Mouse (Mus musculus): ENCODE results near the gene Fam131b. TPM values are rescaled to one million over a fixed set of nuclear protein-coding genes. Genes with fewer than 3 reads are reported as not detected.

Fam131b gene
- total and polyA plus RNA-seq, 3 experiments = 0.04 to 0.09 (median 0.05) TPM

DNA sequence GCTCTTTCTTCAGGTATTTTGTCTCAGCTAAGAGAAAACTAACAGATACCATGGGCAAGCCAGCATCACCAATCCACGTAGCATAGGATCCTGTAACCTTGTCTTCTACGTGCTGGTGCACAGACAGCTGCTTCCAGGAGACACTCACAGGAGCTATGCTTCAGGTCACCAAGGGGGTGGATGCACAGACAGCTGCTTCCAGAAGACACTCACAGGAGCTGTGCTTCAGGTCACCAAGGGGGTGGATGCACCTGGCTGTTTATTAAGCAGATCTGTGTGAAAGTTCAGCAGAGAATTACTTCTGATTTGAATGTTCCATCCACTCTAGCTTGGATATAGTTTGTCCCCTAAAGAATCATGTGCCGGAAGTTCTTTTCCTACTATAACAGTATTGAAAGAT lies 6.5 kb upstream of the Fam131b start:
- no peak for TF ChIP-seq ETS1 (conservative IDR thresholded peaks at IDR 0.05; ENCODE audit: low read depth, low read length)
- no peak for TF ChIP-seq RAD21 (IDR thresholded peaks at IDR 0.05; ENCODE audit: low read depth, low read length)
- no peak for TF ChIP-seq NRF1 (IDR thresholded peaks at IDR 0.05; ENCODE audit: low read depth, low read length)
- no peak for TF ChIP-seq POLR2A (IDR thresholded peaks at IDR 0.05; ENCODE audit: low read depth, low read length)
- no peak for TF ChIP-seq NELFE (IDR thresholded peaks at IDR 0.05; ENCODE audit: low read depth, low read length)
- TF ChIP-seq SMC3 (IDR thresholded peaks at IDR 0.05; ENCODE audit: low read depth, low read length) = no peak
- TF ChIP-seq JUND (conservative IDR thresholded peaks at IDR 0.05; ENCODE audit: low read depth, low read length) = no peak
- no peak for TF ChIP-seq CHD1 (IDR thresholded peaks at IDR 0.05; ENCODE audit: low read depth, low read length)
- no peak for TF ChIP-seq MAX (IDR thresholded peaks at IDR 0.05; ENCODE audit: low read length)
- no peak for TF ChIP-seq USF2 (conservative IDR thresholded peaks at IDR 0.05; ENCODE audit: low read depth, low read length)
- TF ChIP-seq UBTF (IDR thresholded peaks at IDR 0.05; ENCODE audit: low read depth, low read length) = no peak
- TF ChIP-seq IRF4 (IDR thresholded peaks at IDR 0.05; ENCODE audit: low read depth, low read length) = no peak
- no peak for TF ChIP-seq GABPA (IDR thresholded peaks at IDR 0.05; ENCODE audit: insufficient replicate concordance, low read depth, low read length)
- no peak for TF ChIP-seq ELF1 (IDR thresholded peaks at IDR 0.05; ENCODE audit: low read depth, low read length)
- TF ChIP-seq ZKSCAN1 (IDR thresholded peaks at IDR 0.05; ENCODE audit: borderline replicate concordance, low read depth, low read length) = no peak
- no peak for TF ChIP-seq POLR2AphosphoS2 (IDR thresholded peaks at IDR 0.05; ENCODE audit: low read depth, low read length)
- no peak for TF ChIP-seq BHLHE40 (IDR thresholded peaks at IDR 0.05; ENCODE audit: low read depth, low read length)
- no peak for TF ChIP-seq MAFK (IDR thresholded peaks at IDR 0.05; ENCODE audit: insufficient replicate concordance, low read length)
- no peak for TF ChIP-seq MEF2A (IDR thresholded peaks at IDR 0.05; ENCODE audit: borderline replicate concordance, low read depth, low read length)
- no peaks in the 10 kb centered on the region for H3K79me2 ChIP-seq (replicated peaks; ENCODE audit: control insufficient read depth, extremely low read depth, insufficient read depth, poor library complexity, severe bottlenecking)
- no peaks in the 10 kb centered on the region for H3K27me3 ChIP-seq (replicated peaks)
- H3K4me1 ChIP-seq (ENCODE audit: control insufficient read depth in 1 of 2, insufficient read depth in 2 of 2) = no peaks in the 10 kb centered on the region
- H3K9ac ChIP-seq (ENCODE audit: insufficient read depth, low read depth) = no peak overlapping the region
- DNase-seq (ENCODE audit: extremely low read depth) = no peak
- in situ Hi-C loops (cut with MboI; ENCODE audit: low pct_ligation_motif_present, low pct_unique_long_range_greater_than_20kb, low sequenced_read_pairs) (loop anchor here (25.0 kb wide), 1 partner anchor 256 kb away; the partner anchor contains the start of gene Tcaf3), dilution Hi-C loops (cut with MboI; ENCODE audit: extremely low pct_ligation_motif_present, extremely low pct_unique_long_range_greater_than_20kb, low sequenced_read_pairs) (no loop called here)
- H3K4me3 ChIP-seq (replicated peaks in 1 of 3; ENCODE audit: low read depth in 2 of 3, low read length in 2 of 3, poor library complexity in 1 of 3) = no peak overlapping the region
- H3K36me3 ChIP-seq (replicated peaks in 1 of 2; ENCODE audit: control insufficient read depth in 1 of 2, insufficient read depth in 1 of 2, low read length in 1 of 2) = no peaks in the 10 kb centered on the region
- H3K4me2 ChIP-seq (ENCODE audit: insufficient read depth, low read depth, poor library complexity, severe bottlenecking) = no peak overlapping the region
- H3K9me3 ChIP-seq (replicated peaks; ENCODE audit: low read length) = no peaks in the 10 kb centered on the region
- H3K27ac ChIP-seq (ENCODE audit: insufficient read depth, low read depth) = no peak overlapping the region

DNA sequence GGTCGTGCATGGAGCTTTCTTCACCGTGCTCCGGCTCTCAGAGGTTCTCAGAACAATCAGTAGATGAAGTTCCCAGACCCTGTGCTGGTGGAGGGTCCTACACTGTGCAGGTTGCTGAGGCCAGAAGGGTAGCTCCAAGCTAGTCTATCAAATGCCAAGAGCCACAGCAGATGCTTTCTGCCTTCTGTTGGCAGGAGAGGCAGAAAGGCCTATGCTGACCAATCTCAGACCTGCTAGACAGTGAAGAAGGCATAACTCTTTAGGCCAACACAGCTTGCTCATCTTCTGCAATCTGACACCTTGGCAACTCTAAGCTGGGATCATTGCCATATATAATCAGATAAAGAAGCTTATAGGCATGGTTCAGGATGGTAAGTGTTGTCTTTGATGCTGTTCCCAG lies 5.8 kb upstream of the Fam131b start:
- Histone ChIP-seq H3K9ac (ENCODE audit: insufficient read depth, low read depth) (no peak overlapping the region), H3K27ac (ENCODE audit: insufficient read depth, low read depth) (no peak overlapping the region), H3K79me2 (replicated peaks; ENCODE audit: control insufficient read depth, extremely low read depth, insufficient read depth, poor library complexity, severe bottlenecking) (no peaks in the 10 kb centered on the region), H3K4me1 (ENCODE audit: control insufficient read depth in 1 of 2, insufficient read depth in 2 of 2) (no peaks in the 10 kb centered on the region), H3K9me3 (replicated peaks; ENCODE audit: low read length) (no peaks in the 10 kb centered on the region), H3K36me3 (replicated peaks in 1 of 2; ENCODE audit: control insufficient read depth in 1 of 2, insufficient read depth in 1 of 2, low read length in 1 of 2) (no peaks in the 10 kb centered on the region), H3K4me3 (replicated peaks in 1 of 3; ENCODE audit: low read depth in 2 of 3, low read length in 2 of 3, poor library complexity in 1 of 3) (no peak overlapping the region), H3K27me3 (replicated peaks) (no peaks in the 10 kb centered on the region), H3K4me2 (ENCODE audit: insufficient read depth, low read depth, poor library complexity, severe bottlenecking) (no peak overlapping the region)
- in situ Hi-C loops (cut with MboI; ENCODE audit: low pct_ligation_motif_present, low pct_unique_long_range_greater_than_20kb, low sequenced_read_pairs) (loop anchor here (25.0 kb wide), 1 partner anchor 257 kb away; the partner anchor contains the start of gene Tcaf3), dilution Hi-C loops (cut with MboI; ENCODE audit: extremely low pct_ligation_motif_present, extremely low pct_unique_long_range_greater_than_20kb, low sequenced_read_pairs) (no loop called here)
- DNase-seq (ENCODE audit: extremely low read depth) = no peak
- TF ChIP-seq SMC3 (IDR thresholded peaks at IDR 0.05; ENCODE audit: low read depth, low read length) = no peak
- TF ChIP-seq TBP (conservative IDR thresholded peaks at IDR 0.05; ENCODE audit: low read depth, low read length) = no peak
- no peak for TF ChIP-seq POLR2A (IDR thresholded peaks at IDR 0.05; ENCODE audit: low read depth, low read length)
- no peak for TF ChIP-seq USF1 (IDR thresholded peaks at IDR 0.05; ENCODE audit: low read depth, low read length)
- no peak for TF ChIP-seq PAX5 (IDR thresholded peaks at IDR 0.05; ENCODE audit: low read length)
- no peak for TF ChIP-seq EP300 (IDR thresholded peaks at IDR 0.05; ENCODE audit: low read length)
- TF ChIP-seq CHD1 (IDR thresholded peaks at IDR 0.05; ENCODE audit: low read depth, low read length) = no peak
- no peak for TF ChIP-seq E2F4 (IDR thresholded peaks at IDR 0.05; ENCODE audit: insufficient replicate concordance, low read depth, low read length)
- TF ChIP-seq MAZ (IDR thresholded peaks at IDR 0.05; ENCODE audit: low read depth, low read length) = no peak
- no peak for TF ChIP-seq SIN3A (IDR thresholded peaks at IDR 0.05; ENCODE audit: low read length)
- TF ChIP-seq CHD2 (IDR thresholded peaks at IDR 0.05; ENCODE audit: low read length) = no peak
- TF ChIP-seq IRF4 (IDR thresholded peaks at IDR 0.05; ENCODE audit: low read depth, low read length) = no peak
- no peak for TF ChIP-seq ZC3H11A (IDR thresholded peaks at IDR 0.05; ENCODE audit: low read depth, low read length)
- no peak for TF ChIP-seq NRF1 (IDR thresholded peaks at IDR 0.05; ENCODE audit: low read depth, low read length)
